Comparison of ENCODE assay signal across 18 mouse cellular contexts in the genomic region with DNA sequence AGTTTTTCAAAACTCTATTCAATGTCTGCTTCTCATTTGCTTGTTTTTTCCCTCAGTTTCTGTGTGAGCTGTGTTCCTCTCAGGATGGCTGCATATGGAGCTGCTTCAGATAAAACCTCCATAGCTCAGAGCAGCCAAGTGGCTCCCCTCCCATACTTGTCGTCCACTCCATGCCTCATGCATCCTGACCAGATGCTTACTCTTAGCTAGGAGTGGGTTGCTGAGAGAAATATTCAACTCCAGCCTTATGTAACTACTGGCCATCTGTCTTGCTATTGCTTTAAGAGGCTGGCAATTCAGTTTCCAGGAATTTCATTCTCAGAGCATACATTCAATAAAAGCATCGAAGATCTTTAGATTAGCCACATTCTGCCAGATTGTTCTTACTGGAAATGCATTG.
DNase-seq lines count a peak whose midpoint lies in the region; ATAC-seq and TF ChIP-seq lines count a peak whose summit lies in the region.
"Had no signal": no experiment of that assay in that cellular context is flagged by ENCODE, and none has a peak within 500 bp of the region (broad histone marks: within the 10 kb centered on the region; RNA-seq: fewer than 3 reads in every experiment).

No protein-coding gene starts in this region.

- 74% methylated on average over 2 of the region's 2 CpGs for WGBS in forebrain, embryonic 14.5 days
- 88% methylated on average over 2 of the region's 2 CpGs for WGBS in forebrain, embryonic 12.5 days
- WGBS in lung, postnatal 0 days = 43% methylated on average over 2 of the region's 2 CpGs

- H3K36me3 ChIP-seq in forebrain, embryonic 14.5 days (ENCODE audit: control insufficient read depth, insufficient read depth, low read length) = no peaks in the 10 kb centered on the region
- no peaks in the 10 kb centered on the region for H3K36me3 ChIP-seq in forebrain, embryonic 12.5 days (replicated peaks)
- H3K36me3 ChIP-seq in lung, postnatal 0 days (ENCODE audit: insufficient read depth, low read length) = no peaks in the 10 kb centered on the region
- H3K36me3 ChIP-seq: hindbrain, embryonic 15.5 days; kidney, embryonic 15.5 days; limb, embryonic 13.5 days; midbrain, embryonic 15.5 days; neural tube, embryonic 13.5 days had no signal

- no peaks in the 10 kb centered on the region for H3K4me1 ChIP-seq in forebrain, embryonic 14.5 days (ENCODE audit: control insufficient read depth, insufficient read depth, low read length)
- H3K4me1 ChIP-seq in forebrain, embryonic 12.5 days = no peaks in the 10 kb centered on the region
- no peaks in the 10 kb centered on the region for H3K4me1 ChIP-seq in lung, postnatal 0 days (ENCODE audit: insufficient read depth, low read depth, low read length)
- H3K4me1 ChIP-seq: hindbrain, embryonic 15.5 days; kidney, embryonic 15.5 days; limb, embryonic 13.5 days; midbrain, embryonic 15.5 days; neural tube, embryonic 13.5 days had no signal

- H3K9me3 ChIP-seq in forebrain, embryonic 14.5 days (replicated peaks; ENCODE audit: control insufficient read depth, low read length) = no peaks in the 10 kb centered on the region
- no peaks in the 10 kb centered on the region for H3K9me3 ChIP-seq in forebrain, embryonic 12.5 days
- H3K9me3 ChIP-seq in lung, postnatal 0 days (ENCODE audit: low read length) = no peaks in the 10 kb centered on the region
- H3K9me3 ChIP-seq: hindbrain, embryonic 15.5 days; kidney, embryonic 15.5 days; limb, embryonic 13.5 days; midbrain, embryonic 15.5 days; neural tube, embryonic 13.5 days had no signal

- TF ChIP-seq CTCF in lung, postnatal 0 days (IDR thresholded peaks at IDR 0.05) = no peak

- TF ChIP-seq EP300 in lung, postnatal 0 days (IDR thresholded peaks at IDR 0.05) = no peak

- ATAC-seq in forebrain, embryonic 14.5 days = no peak
- ATAC-seq in forebrain, embryonic 12.5 days (ENCODE audit: low FRiP score) = no peak
- peak; percentile 56; the same call in 1 of the 2 replicates for ATAC-seq in lung, postnatal 0 days
- ATAC-seq: midbrain, embryonic 15.5 days had no signal

- H3K27ac ChIP-seq in forebrain, embryonic 14.5 days (ENCODE audit: low read depth, low read length) = no peak overlapping the region
- no peak overlapping the region for H3K27ac ChIP-seq in forebrain, embryonic 12.5 days
- no peak overlapping the region for H3K27ac ChIP-seq in lung, postnatal 0 days (ENCODE audit: low read length)
- H3K27ac ChIP-seq: hindbrain, embryonic 15.5 days; kidney, embryonic 15.5 days; limb, embryonic 13.5 days; midbrain, embryonic 15.5 days; neural tube, embryonic 13.5 days had no signal

- no peaks in the 10 kb centered on the region for H3K27me3 ChIP-seq in forebrain, embryonic 14.5 days (replicated peaks; ENCODE audit: control insufficient read depth, insufficient read depth, low read length)
- H3K27me3 ChIP-seq in forebrain, embryonic 12.5 days = no peaks in the 10 kb centered on the region
- no peaks in the 10 kb centered on the region for H3K27me3 ChIP-seq in lung, postnatal 0 days (replicated peaks; ENCODE audit: insufficient read depth, low read length)
- H3K27me3 ChIP-seq: hindbrain, embryonic 15.5 days; kidney, embryonic 15.5 days; limb, embryonic 13.5 days; midbrain, embryonic 15.5 days; neural tube, embryonic 13.5 days had no signal

- no peak overlapping the region for H3K4me2 ChIP-seq in forebrain, embryonic 14.5 days (ENCODE audit: low read length)
- no peak overlapping the region for H3K4me2 ChIP-seq in forebrain, embryonic 12.5 days
- no peak overlapping the region for H3K4me2 ChIP-seq in lung, postnatal 0 days (replicated peaks; ENCODE audit: low read depth, low read length)
- H3K4me2 ChIP-seq: hindbrain, embryonic 15.5 days; kidney, embryonic 15.5 days; limb, embryonic 13.5 days; midbrain, embryonic 15.5 days; neural tube, embryonic 13.5 days had no signal

- H3K4me3 ChIP-seq in forebrain, embryonic 14.5 days (ENCODE audit: low read depth, low read length) = no peak overlapping the region
- no peak overlapping the region for H3K4me3 ChIP-seq in forebrain, embryonic 12.5 days (replicated peaks)
- no peak overlapping the region for H3K4me3 ChIP-seq in lung, postnatal 0 days (ENCODE audit: low read depth, low read length)
- H3K4me3 ChIP-seq: erythroblast, embryonic 14.5 days; hindbrain, embryonic 15.5 days; kidney, embryonic 15.5 days; limb, embryonic 13.5 days; midbrain, embryonic 15.5 days; neural tube, embryonic 13.5 days had no signal

- no peak overlapping the region for H3K9ac ChIP-seq in forebrain, embryonic 14.5 days (ENCODE audit: low read length)
- H3K9ac ChIP-seq in forebrain, embryonic 12.5 days = no peak overlapping the region
- no peak overlapping the region for H3K9ac ChIP-seq in lung, postnatal 0 days (replicated peaks; ENCODE audit: low read depth)
- H3K9ac ChIP-seq: hindbrain, embryonic 15.5 days; kidney, embryonic 15.5 days; limb, embryonic 13.5 days; midbrain, embryonic 15.5 days; neural tube, embryonic 13.5 days had no signal

- DNase-seq in forebrain, embryonic 14.5 days (ENCODE audit: low spot score) = peak; percentile 15
- DNase-seq in lung, postnatal 0 days (ENCODE audit: low spot score) = peak; percentile 10
- DNase-seq in lung, adult 18-20 months = no peak
- peak; percentile 6 to 27 for DNase-seq in layer of hippocampus, postnatal 36 days
- peak; percentile 48 for DNase-seq in right cerebral cortex, postnatal 25 days
- DNase-seq in gastrocnemius, postnatal 25 days = no peak
- DNase-seq in gastrocnemius, adult 8-10 months (ENCODE audit: low spot score in 2 of 2) = no peak
- DNase-seq: adrenal gland, adult 8-10 months; cerebellum, adult 11-12 months; embryo, embryonic 11 days; thymus, postnatal 36 days had no signal

Comparison
In these comparisons a context has a peak if more than half of its experiments do, and no peak if none do; other contexts are left out.
1. DNase-seq: peak in forebrain, embryonic 14.5 days (single experiment), lung, postnatal 0 days (single experiment), layer of hippocampus, postnatal 36 days (2 of 2) and right cerebral cortex, postnatal 25 days (single experiment); none in lung, adult 18-20 months (0 of 2), gastrocnemius, postnatal 25 days (single experiment) and gastrocnemius, adult 8-10 months (0 of 2).